Mouse (Mus musculus) forebrain, postnatal 0 days (tissue): ENCODE results near the gene Ces1h. TPM values are rescaled to one million over a fixed set of nuclear protein-coding genes. Genes with fewer than 3 reads are reported as not detected.

Experiments used
- ATAC-seq: fragments of 200-750 bp; cut with Nextera tagmentation; 2 replicates; pipeline ENCODE4 v1.8.0; 2017; ENCODE audit warnings: mild to moderate bottlenecking, moderate library complexity
- DNase-seq: peaks from one replicate; pipeline ENCODE4 v3.0.0-alpha.2; 2015
- H3K27ac ChIP-seq: fragments of 300-500 bp; sonication (generic); 2 replicates; pipeline ENCODE4 v1.5.1; 2014; ENCODE audit warnings: low read depth, mild to moderate bottlenecking, antibody characterized with exemption, low read length, moderate library complexity, mixed read lengths
- H3K27me3 ChIP-seq: fragments of 300-500 bp; sonication (generic); 2 replicates; pipeline ENCODE4 v1.6.1; 2014; ENCODE audit warnings: mild to moderate bottlenecking, low read length, mixed read lengths; ENCODE audit not compliant: insufficient read depth
- H3K36me3 ChIP-seq: fragments of 300-500 bp; sonication (generic); 2 replicates; pipeline ENCODE4 v1.6.1; 2014; ENCODE audit warnings: mild to moderate bottlenecking, moderate library complexity; ENCODE audit not compliant: insufficient read depth
- H3K4me1 ChIP-seq: fragments of 300-500 bp; sonication (generic); 2 replicates; pipeline ENCODE4 v1.6.1; 2014; ENCODE audit warnings: antibody characterized with exemption; ENCODE audit not compliant: insufficient read depth
- H3K4me2 ChIP-seq: fragments of 300-500 bp; sonication (generic); 2 replicates; pipeline ENCODE4 v1.6.1; 2014; ENCODE audit warnings: low read depth, mild to moderate bottlenecking, moderate library complexity
- H3K4me3 ChIP-seq: fragments of 300-500 bp; sonication (generic); 2 replicates; pipeline ENCODE4 v1.5.1; 2014; ENCODE audit warnings: low read depth, low read length, mixed read lengths
- H3K9ac ChIP-seq: fragments of 300-500 bp; sonication (generic); 2 replicates; pipeline ENCODE4 v1.6.1; 2014; ENCODE audit warnings: mild to moderate bottlenecking
- H3K9me3 ChIP-seq: fragments of 300-500 bp; sonication (generic); 2 replicates; pipeline ENCODE4 v1.6.1; 2016; ENCODE audit warnings: low read length
- CTCF ChIP-seq: sonication (generic); IDR thresholded peaks from 2 replicates; pipeline ENCODE4 v1.5.1; 2016; ENCODE audit warnings: antibody characterized with exemption, control low read depth, low read depth
- WGBS: fragments of 180-500 bp; shearing (Covaris S2); extraction: QIAGEN DNeasy Blood & Tissue Kit; methylation state at CpG from one replicate; pipeline ENCODE4 v1.1.7; 2014; 5-methylcytosine and 5-hydroxymethylcytosine counted together
- polyA plus RNA-seq: library from polyadenylated mRNA; unstranded; fragments of >200 nt; fragmentation: Nextera tagmentation; extraction: Ambion mirVana; gene quantifications from 2 replicates; pipeline ENCODE4 v1.2.1, GENCODE M21; 2015
- total RNA-seq: library from RNA; depleted of rRNA; stranded (reverse); fragments of >200 nt; gene quantifications from 2 replicates; pipeline ENCODE4 v1.2.3, GENCODE M21; 2014; rRNA removed

The Ces1h gene
- total and polyA plus RNA-seq, 2 experiments from 2014 or later: not detected

- 83% methylated on average over 2 of the region's 2 CpGs for WGBS
- TF ChIP-seq CTCF: no peak
- no peak overlapping the region for H3K4me2 ChIP-seq
- H3K27me3 ChIP-seq: no peaks in the 10 kb centered on the region
- H3K27ac ChIP-seq: no peak overlapping the region
- H3K4me1 ChIP-seq: no peaks in the 10 kb centered on the region
- H3K9ac ChIP-seq: no peak overlapping the region
- ATAC-seq (no peak), DNase-seq (no peak)
- H3K36me3 ChIP-seq: no peaks in the 10 kb centered on the region
- H3K9me3 ChIP-seq: no peaks in the 10 kb centered on the region
- no peak overlapping the region for H3K4me3 ChIP-seq
These were observed 64.0 kb downstream of the Ces1h start for GRCm38 (mm10) chr8:93315557-93315956.

Other genes with a start within 250 kb of the Ces1h start
- not detected in 2 replicates for gene Ces1c, start 248.4 kb downstream of the Ces1h start, total RNA-seq
- gene Ces1c, start 248.4 kb downstream of the Ces1h start, polyA plus RNA-seq: not detected in 2 replicates
- gene Ces1d, start 181.9 kb downstream of the Ces1h start, total RNA-seq: 0.15 TPM in 1 of 2 replicates, not detected in the other
- gene Ces1d, start 181.9 kb downstream of the Ces1h start, polyA plus RNA-seq: 0.29 TPM in 1 of 2 replicates, not detected in the other
- not detected in 2 replicates for gene Ces1e, start 150.1 kb downstream of the Ces1h start, total RNA-seq
- gene Ces1e, start 150.1 kb downstream of the Ces1h start, polyA plus RNA-seq: not detected in 2 replicates
- not detected in 2 replicates for gene Ces1f, start 100.0 kb downstream of the Ces1h start, total RNA-seq
- gene Ces1f, start 100.0 kb downstream of the Ces1h start, polyA plus RNA-seq: not detected in 2 replicates
- not detected in 2 replicates for gene Ces1g, start 42.4 kb downstream of the Ces1h start, total RNA-seq
- not detected in 2 replicates for gene Ces1g, start 42.4 kb downstream of the Ces1h start, polyA plus RNA-seq
- gene Ces5a, start 156.1 kb upstream of the Ces1h start, total RNA-seq: 0.62 and 1.2 TPM in 2 replicates
- gene Ces5a, start 156.1 kb upstream of the Ces1h start, polyA plus RNA-seq: 0.67 and 0.94 TPM in 2 replicates